In genomic region chr10:45422372-45422771, GRCm38 (mm10) we compare ENCODE assay signal across 21 mouse cellular contexts.
DNase-seq lines count a peak whose midpoint lies in the region; ATAC-seq and TF ChIP-seq lines count a peak whose summit lies in the region.
"Had no signal": no experiment of that assay in that cellular context is flagged by ENCODE, and none has a peak within 500 bp of the region (broad histone marks: within the 10 kb centered on the region; RNA-seq: fewer than 3 reads in every experiment).

No protein-coding gene starts in this region.

- no peak for TF ChIP-seq EP300 in liver, postnatal 0 days (IDR thresholded peaks at IDR 0.05; ENCODE audit: low read depth)

- no peak overlapping the region for H3K27ac ChIP-seq in kidney, postnatal 0 days
- no peak overlapping the region for H3K27ac ChIP-seq in intestine, postnatal 0 days (ENCODE audit: low read depth, low read length)
- 0 out of 2 replicates have a peak overlapping the region, but pooled peaks have one; percentile 55 for H3K27ac ChIP-seq in liver, postnatal 0 days (ENCODE audit: low read depth)
- H3K27ac ChIP-seq: embryonic facial prominence, embryonic 12.5 days; heart, embryonic 15.5 days; left cerebral cortex, adult 2 months; limb, embryonic 13.5 days; neural tube, embryonic 12.5 days had no signal

- H3K4me1 ChIP-seq in kidney, postnatal 0 days (replicated peaks; ENCODE audit: insufficient read depth, low read length) = no peaks in the 10 kb centered on the region
- H3K4me1 ChIP-seq in intestine, postnatal 0 days (replicated peaks; ENCODE audit: control insufficient read depth, insufficient read depth, low read length) = no peaks in the 10 kb centered on the region
- no peaks in the 10 kb centered on the region; the same call in 1 of the 2 replicates for H3K4me1 ChIP-seq in liver, postnatal 0 days (ENCODE audit: insufficient read depth)
- H3K4me1 ChIP-seq: embryonic facial prominence, embryonic 12.5 days; limb, embryonic 13.5 days had no signal

- 40% methylated on average over 1 of the region's 1 CpGs for WGBS in kidney, postnatal 0 days
- WGBS in intestine, postnatal 0 days = 65% methylated on average over 1 of the region's 1 CpGs
- WGBS in liver, postnatal 0 days (ENCODE audit: insufficient replicate concordance) = 26% methylated on average over 1 of the region's 1 CpGs

- H3K9me3 ChIP-seq in kidney, postnatal 0 days (replicated peaks; ENCODE audit: low read length) = no peaks in the 10 kb centered on the region
- no peaks in the 10 kb centered on the region for H3K9me3 ChIP-seq in intestine, postnatal 0 days (ENCODE audit: control insufficient read depth)
- H3K9me3 ChIP-seq in liver, postnatal 0 days (ENCODE audit: low read length) = no peaks in the 10 kb centered on the region
- H3K9me3 ChIP-seq: embryonic facial prominence, embryonic 12.5 days; heart, embryonic 15.5 days; limb, embryonic 13.5 days; neural tube, embryonic 12.5 days had no signal

- no peak overlapping the region for H3K4me3 ChIP-seq in kidney, postnatal 0 days (replicated peaks; ENCODE audit: low read depth, low read length)
- no peak overlapping the region for H3K4me3 ChIP-seq in intestine, postnatal 0 days (ENCODE audit: low read depth, low read length)
- no peak overlapping the region for H3K4me3 ChIP-seq in liver, postnatal 0 days (ENCODE audit: low read depth, low read length)
- H3K4me3 ChIP-seq: embryonic facial prominence, embryonic 12.5 days; heart, embryonic 15.5 days; left cerebral cortex, adult 2 months; limb, embryonic 13.5 days; neural tube, embryonic 12.5 days had no signal

- no peak for TF ChIP-seq CTCF in kidney, postnatal 0 days (IDR thresholded peaks at IDR 0.05; ENCODE audit: low read depth)
- TF ChIP-seq CTCF in intestine, postnatal 0 days (IDR thresholded peaks at IDR 0.05; ENCODE audit: low read depth) = no peak
- TF ChIP-seq CTCF in liver, postnatal 0 days (IDR thresholded peaks at IDR 0.05; ENCODE audit: low read depth) = no peak

- H3K4me2 ChIP-seq in kidney, postnatal 0 days (ENCODE audit: low read length) = no peak overlapping the region
- H3K4me2 ChIP-seq in intestine, postnatal 0 days (replicated peaks; ENCODE audit: low read depth) = no peak overlapping the region
- no peak overlapping the region for H3K4me2 ChIP-seq in liver, postnatal 0 days (ENCODE audit: low read depth, low read length)
- H3K4me2 ChIP-seq: embryonic facial prominence, embryonic 12.5 days; heart, embryonic 15.5 days; limb, embryonic 13.5 days; neural tube, embryonic 12.5 days had no signal

- no peak overlapping the region for H3K9ac ChIP-seq in kidney, postnatal 0 days (ENCODE audit: low read depth, low read length)
- no peak overlapping the region for H3K9ac ChIP-seq in intestine, postnatal 0 days (ENCODE audit: low read depth, low read length)
- no peak overlapping the region for H3K9ac ChIP-seq in liver, postnatal 0 days (replicated peaks)
- H3K9ac ChIP-seq: embryonic facial prominence, embryonic 12.5 days; heart, embryonic 15.5 days; limb, embryonic 13.5 days; neural tube, embryonic 12.5 days had no signal

- intact Hi-C loops in left cerebral cortex, postnatal 10 days (cut with DNase I) = no loop called here

- no peak for ATAC-seq in kidney, postnatal 0 days (replicated peaks; ENCODE audit: low FRiP score, low read depth)
- 0 out of 2 replicates have a peak, but pooled peaks have one; percentile 19 for ATAC-seq in intestine, postnatal 0 days
- ATAC-seq in liver, postnatal 0 days = peak; percentile 98
- ATAC-seq: CD4-positive, CD25-positive, alpha-beta regulatory T cell, adult 4 months; forebrain, embryonic 16.5 days; inflammation-experienced regulatory T-cells, adult 6 months; lung, postnatal 0 days had no signal

- no peaks in the 10 kb centered on the region for H3K36me3 ChIP-seq in kidney, postnatal 0 days (ENCODE audit: insufficient read depth, low read length)
- no peaks in the 10 kb centered on the region for H3K36me3 ChIP-seq in intestine, postnatal 0 days (ENCODE audit: control insufficient read depth, insufficient read depth)
- no peaks in the 10 kb centered on the region for H3K36me3 ChIP-seq in liver, postnatal 0 days (replicated peaks; ENCODE audit: insufficient read depth, low read length)
- H3K36me3 ChIP-seq: embryonic facial prominence, embryonic 12.5 days; heart, embryonic 15.5 days; limb, embryonic 13.5 days had no signal

- no peaks in the 10 kb centered on the region for H3K27me3 ChIP-seq in kidney, postnatal 0 days (ENCODE audit: insufficient read depth, low read length)
- H3K27me3 ChIP-seq in intestine, postnatal 0 days (replicated peaks; ENCODE audit: control insufficient read depth, insufficient read depth, low read length) = no peaks in the 10 kb centered on the region
- H3K27me3 ChIP-seq in liver, postnatal 0 days (ENCODE audit: insufficient read depth, low read length) = no peaks in the 10 kb centered on the region
- H3K27me3 ChIP-seq: embryonic facial prominence, embryonic 12.5 days; heart, embryonic 15.5 days; limb, embryonic 13.5 days; neural tube, embryonic 12.5 days had no signal

- peak; percentile 22 for DNase-seq in kidney, postnatal 0 days (ENCODE audit: low spot score)
- no peak for DNase-seq in kidney, postnatal 4 days
- peak; percentile 74 for DNase-seq in embryo, embryonic 10.5 days (ENCODE audit: low spot score)
- peak; percentile 33 for DNase-seq in liver, postnatal 0 days
- DNase-seq in ovary, adult 18-20 months (ENCODE audit: low spot score) = no peak
- DNase-seq in left cerebral cortex, postnatal 10 days (ENCODE audit: extremely low spot score in 1 of 2, low spot score in 2 of 2) = no peak
- DNase-seq: adrenal gland, adult 2 months; cerebellum, postnatal 14 days; heart, adult 18-20 months; right cerebral cortex, postnatal 4 days; thymus, postnatal 25 days had no signal

Comparison
In these comparisons a context has a peak if more than half of its experiments do, and no peak if none do; other contexts are left out.
1. DNase-seq: peak in kidney, postnatal 0 days (single experiment), embryo, embryonic 10.5 days (single experiment) and liver, postnatal 0 days (single experiment); none in kidney, postnatal 4 days (0 of 2), ovary, adult 18-20 months (single experiment) and left cerebral cortex, postnatal 10 days (0 of 2).